ENCODE assay signal across 8 mouse cellular contexts in genomic region chr2:165856611-165857200, GRCm38 (mm10). TPM values are rescaled to one million over a fixed set of nuclear protein-coding genes. Genes with fewer than 3 reads are reported as not detected.
DNase-seq lines count a peak whose midpoint lies in the region; ATAC-seq lines count a peak whose summit lies in the region.

No protein-coding gene starts in this region.

- H3K4me2 ChIP-seq in hindbrain, embryonic 12.5 days (replicated peaks) = no peak overlapping the region
- H3K4me2 ChIP-seq in midbrain, embryonic 14.5 days (ENCODE audit: low read length) = no peak overlapping the region

- H3K27me3 ChIP-seq in hindbrain, embryonic 12.5 days = no peaks in the 10 kb centered on the region
- H3K27me3 ChIP-seq in midbrain, embryonic 14.5 days (ENCODE audit: control insufficient read depth, insufficient read depth, low read length) = no peaks in the 10 kb centered on the region

- H3K36me3 ChIP-seq in hindbrain, embryonic 12.5 days = peaks cover 7% of the 10 kb centered on the region
- H3K36me3 ChIP-seq in midbrain, embryonic 14.5 days (ENCODE audit: control insufficient read depth, insufficient read depth, low read length) = peaks cover 6% of the 10 kb centered on the region; the same call in 1 of the 2 replicates

- ATAC-seq in hindbrain, embryonic 12.5 days (ENCODE audit: low FRiP score) = no peak
- ATAC-seq in midbrain, embryonic 14.5 days (ENCODE audit: low FRiP score, low TSS enrichment) = no peak
- no peak for ATAC-seq in megakaryocyte-erythroid progenitor cell, adult 5-6 weeks (replicated peaks; ENCODE audit: low FRiP score, low TSS enrichment, poor library complexity, severe bottlenecking)

- no peak overlapping the region for H3K4me3 ChIP-seq in hindbrain, embryonic 12.5 days
- no peak overlapping the region for H3K4me3 ChIP-seq in midbrain, embryonic 14.5 days (replicated peaks; ENCODE audit: low read depth, low read length)

- peak overlapping the region; percentile 91 for H3K27ac ChIP-seq in hindbrain, embryonic 12.5 days
- peak overlapping the region; percentile 93 for H3K27ac ChIP-seq in midbrain, embryonic 14.5 days (replicated peaks; ENCODE audit: low read depth, low read length)

- peaks cover 81% of the 10 kb centered on the region for H3K4me1 ChIP-seq in hindbrain, embryonic 12.5 days
- peaks cover 53% of the 10 kb centered on the region for H3K4me1 ChIP-seq in midbrain, embryonic 14.5 days (ENCODE audit: control insufficient read depth, insufficient read depth, low read length)

- peak; percentile 59 for DNase-seq in kidney, adult 9 months
- no peak for DNase-seq in kidney, adult 11 months
- peak; percentile 68 for DNase-seq in adipocyte (ENCODE audit: low spot score)
- no peak for DNase-seq in midbrain, embryonic 14.5 days
- DNase-seq in ovary, postnatal 36 days (ENCODE audit: low spot score) = no peak
- no peak for DNase-seq in right cerebral cortex, postnatal 4 days

- no peaks in the 10 kb centered on the region for H3K9me3 ChIP-seq in hindbrain, embryonic 12.5 days (replicated peaks)
- no peaks in the 10 kb centered on the region for H3K9me3 ChIP-seq in midbrain, embryonic 14.5 days (ENCODE audit: control insufficient read depth, low read length)

- H3K9ac ChIP-seq in hindbrain, embryonic 12.5 days = no peak overlapping the region
- no peak overlapping the region; the same call in 1 of the 2 replicates for H3K9ac ChIP-seq in midbrain, embryonic 14.5 days (replicated peaks; ENCODE audit: low read length)

- 80% methylated on average over 7 of the region's 7 CpGs for WGBS in hindbrain, embryonic 12.5 days
- WGBS in midbrain, embryonic 14.5 days = 78% methylated on average over 7 of the region's 7 CpGs

RNA-seq across cellular contexts. Expression of gene Zmynd8, which starts 42.1 kb away (rescaled TPM):
- polyA plus RNA-seq in hindbrain, embryonic 12.5 days (2016; fragmentation: Nextera tagmentation; extraction: Ambion mirVana) = 71.8 and 72.1 TPM in 2 replicates
- 64.4 and 67.8 TPM in 2 replicates for polyA plus RNA-seq in midbrain, embryonic 14.5 days (2014; fragmentation: Nextera tagmentation; extraction: Ambion mirVana)
- 70.9 and 80.1 TPM in 2 replicates for total RNA-seq in megakaryocyte-erythroid progenitor cell, adult 5-6 weeks (2014; fragmentation: Nextera tagmentation)
- total RNA-seq in megakaryocyte-erythroid progenitor cell, adult 5-6 weeks (2017) = 27.2 and 42.9 TPM in 2 replicates

Comparison
In these comparisons a context has a peak if more than half of its experiments do, and no peak if none do; other contexts are left out.
1. DNase-seq: peak in kidney, adult 9 months (single experiment) and adipocyte (single experiment); none in kidney, adult 11 months (single experiment), midbrain, embryonic 14.5 days (single experiment), ovary, postnatal 36 days (single experiment) and right cerebral cortex, postnatal 4 days (single experiment).